Mouse (Mus musculus): ENCODE data around the gene Mtnr1b. TPM values are rescaled to one million over a fixed set of nuclear protein-coding genes. Genes with fewer than 3 reads are reported as not detected.

Gene Mtnr1b
- total and polyA plus RNA-seq, 3 experiments, result not detected

DNA sequence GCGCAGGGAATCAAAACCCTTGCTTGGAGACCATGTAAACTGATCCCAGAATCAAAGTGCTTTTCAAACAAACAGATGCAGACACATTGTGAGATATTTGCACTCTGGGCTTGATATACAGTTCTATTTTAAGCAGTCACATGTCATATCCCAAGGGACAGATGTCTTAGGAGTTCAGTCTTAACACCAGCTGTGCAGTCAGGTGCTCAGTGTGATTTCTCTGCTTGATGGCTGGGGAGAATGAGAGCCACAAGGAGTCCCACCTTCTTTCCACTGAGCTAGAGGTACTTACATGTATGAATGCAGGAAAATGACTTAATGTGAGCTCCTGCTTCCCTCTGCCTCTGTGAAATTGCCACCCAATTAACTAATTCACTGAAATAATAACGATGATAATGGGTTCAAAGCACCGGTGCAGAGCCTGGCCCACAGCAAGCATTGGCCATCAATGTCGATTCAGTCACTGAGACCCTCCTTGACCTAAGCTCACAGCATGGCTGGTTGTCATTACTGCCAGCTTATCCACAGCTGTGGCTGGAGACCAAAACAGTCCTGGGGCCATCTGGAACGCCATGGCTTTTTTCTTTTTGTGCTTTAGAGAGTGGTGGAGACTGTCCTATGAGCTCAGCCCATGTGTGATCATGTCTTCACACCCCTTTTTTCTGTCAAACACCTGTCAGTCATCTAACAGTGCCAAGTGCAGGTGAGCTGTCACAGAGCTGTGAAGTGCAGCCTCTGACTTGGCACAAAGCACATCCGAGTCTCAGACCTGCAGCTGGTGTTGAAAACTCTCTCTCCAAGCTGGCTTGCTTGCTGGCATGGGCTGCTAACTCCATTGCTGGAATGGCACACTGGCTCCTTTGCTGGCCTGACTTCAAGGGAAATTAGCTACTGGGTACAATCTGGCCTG lies 61.1 kb downstream of the Mtnr1b start:
- intact Hi-C loops (cut with DNase I), result no loop called here
- WGBS, result 40% methylated on average over 6 of the region's 6 CpGs
- H3K27me3 ChIP-seq (ENCODE audit: control insufficient read depth, insufficient read depth, low read length), result no peaks in the 10 kb centered on the region

DNA sequence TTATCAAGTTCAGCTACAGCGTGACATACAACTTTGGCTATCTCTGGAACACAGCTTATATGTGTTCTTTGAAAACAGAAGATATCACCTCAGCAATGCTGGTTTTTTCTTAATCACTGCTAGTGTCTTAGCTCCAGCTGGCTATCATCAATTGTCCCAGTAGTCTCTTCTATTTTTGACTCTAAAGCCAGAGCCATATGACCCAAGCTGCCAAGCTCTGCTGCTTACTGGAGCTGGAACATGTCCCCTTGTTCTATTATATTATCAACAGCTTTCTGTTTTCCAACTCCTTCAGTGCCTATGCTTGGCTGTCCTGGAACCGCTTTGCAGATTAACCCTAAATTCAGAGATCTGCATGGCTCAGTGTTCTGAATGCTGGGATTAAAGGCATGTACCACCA lies 70.1 kb downstream of the Mtnr1b start:
- peak in 1 of 2 experiments; percentile 21 for DNase-seq
- Histone ChIP-seq H3K4me1 (ENCODE audit: control insufficient read depth, insufficient read depth, low read length) (peaks cover 2% of the 10 kb centered on the region; the same call in 1 of the 2 replicates), H3K4me3 (no peak overlapping the region), H3K9ac (ENCODE audit: low read depth, low read length) (no peak overlapping the region), H3K36me3 (ENCODE audit: control insufficient read depth, insufficient read depth, low read length) (no peaks in the 10 kb centered on the region), H3K79me2 (replicated peaks; ENCODE audit: control insufficient read depth, insufficient read depth, low read length) (no peaks in the 10 kb centered on the region), H3K27me3 (ENCODE audit: control insufficient read depth, insufficient read depth, low read length) (no peaks in the 10 kb centered on the region), H3K27ac (peak overlapping the region; percentile 17; the same call in 1 of the 2 replicates)
- WGBS, result 35% methylated on average over 2 of the region's 2 CpGs
- TF ChIP-seq EP300 (IDR thresholded peaks at IDR 0.05; ENCODE audit: insufficient read depth, low read depth, low read length), result no peak
- no peak for TF ChIP-seq CTCF (IDR thresholded peaks at IDR 0.05)
- no peak for TF ChIP-seq POLR2A (IDR thresholded peaks at IDR 0.05; ENCODE audit: insufficient read depth, low read depth, low read length)
- intact Hi-C loops (cut with DNase I), result no loop called here

More for the DNA sequence above, 61.1 kb downstream of the Mtnr1b start:
- Histone ChIP-seq H3K4me3 (no peak overlapping the region), H3K27ac (peak overlapping the region; percentile 36; the same call in 1 of the 2 replicates), H3K36me3 (ENCODE audit: control insufficient read depth, insufficient read depth, low read length) (no peaks in the 10 kb centered on the region), H3K9ac (ENCODE audit: low read depth, low read length) (no peak overlapping the region), H3K79me2 (replicated peaks; ENCODE audit: control insufficient read depth, insufficient read depth, low read length) (no peaks in the 10 kb centered on the region), H3K4me1 (ENCODE audit: control insufficient read depth, insufficient read depth, low read length) (peaks cover 4% of the 10 kb centered on the region)
- DNase-seq, result peak; percentile 41 to 74
- TF ChIP-seq EP300 (IDR thresholded peaks at IDR 0.05; ENCODE audit: insufficient read depth, low read depth, low read length), result peak; percentile 77
- no peak for TF ChIP-seq CTCF (IDR thresholded peaks at IDR 0.05)

DNA sequence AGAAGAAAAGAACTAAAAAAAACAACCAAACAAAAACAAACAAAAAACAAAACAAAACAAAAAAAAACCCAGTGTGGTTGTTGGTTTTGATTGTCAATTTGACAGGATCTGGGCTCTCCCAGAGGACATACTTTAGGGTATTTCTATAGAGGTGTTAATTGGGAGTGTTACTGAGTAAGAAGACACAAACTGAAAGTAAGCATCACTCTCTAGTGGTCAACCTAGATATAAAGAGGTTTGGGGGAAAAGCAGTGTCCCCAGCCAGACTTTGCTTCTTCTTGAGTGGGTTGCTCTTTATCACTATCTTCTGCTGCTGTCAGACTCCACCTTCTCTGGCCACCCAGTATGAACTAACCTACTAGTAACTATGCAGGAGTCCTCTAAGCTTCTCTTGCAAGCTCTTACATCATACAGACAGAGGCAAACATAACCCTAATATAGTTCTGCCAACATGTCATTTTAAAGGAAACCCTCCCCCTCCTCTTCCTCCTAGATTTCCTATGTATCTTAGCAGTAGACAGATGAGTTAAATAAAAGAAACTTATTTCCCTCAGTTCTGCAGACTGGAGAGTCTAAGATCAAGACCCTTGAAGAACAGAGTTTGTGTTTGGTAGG lies 71.8 kb downstream of the Mtnr1b start:
- TF ChIP-seq POLR2A (IDR thresholded peaks at IDR 0.05; ENCODE audit: insufficient read depth, low read depth, low read length) (no peak), CTCF (IDR thresholded peaks at IDR 0.05) (no peak), EP300 (IDR thresholded peaks at IDR 0.05; ENCODE audit: insufficient read depth, low read depth, low read length) (no peak)
- H3K27me3 ChIP-seq (ENCODE audit: control insufficient read depth, insufficient read depth, low read length), result no peaks in the 10 kb centered on the region
- no peaks in the 10 kb centered on the region for H3K79me2 ChIP-seq (replicated peaks; ENCODE audit: control insufficient read depth, insufficient read depth, low read length)
- H3K36me3 ChIP-seq (ENCODE audit: control insufficient read depth, insufficient read depth, low read length), result no peaks in the 10 kb centered on the region
- peaks cover 2% of the 10 kb centered on the region; the same call in 1 of the 2 replicates for H3K4me1 ChIP-seq (ENCODE audit: control insufficient read depth, insufficient read depth, low read length)
- H3K4me3 ChIP-seq, result no peak overlapping the region
- H3K9ac ChIP-seq (ENCODE audit: low read depth, low read length), result no peak overlapping the region
- no peak for DNase-seq
- H3K27ac ChIP-seq, result no peak overlapping the region
- intact Hi-C loops (cut with DNase I), result no loop called here

DNA sequence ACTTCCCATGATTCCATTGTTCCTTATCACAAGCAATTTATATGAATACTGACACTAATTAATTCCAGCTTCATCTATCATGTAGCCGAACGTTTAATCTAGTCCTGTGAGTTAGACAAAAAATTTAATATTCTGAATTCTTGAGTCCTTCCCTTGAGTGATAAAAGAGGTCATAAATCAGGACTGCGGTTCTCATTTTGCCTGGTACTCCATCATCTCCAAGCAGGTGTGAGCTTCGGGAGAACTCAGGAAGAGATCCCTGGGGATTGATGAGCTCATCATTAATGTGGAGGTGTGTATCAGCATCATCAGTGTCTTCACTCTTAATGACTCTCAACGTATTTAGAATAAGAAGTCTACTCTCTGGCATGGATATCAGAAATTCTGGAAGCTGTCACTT lies 74.0 kb downstream of the Mtnr1b start:
- H3K27ac ChIP-seq, result no peak overlapping the region
- no peaks in the 10 kb centered on the region for H3K36me3 ChIP-seq (ENCODE audit: control insufficient read depth, insufficient read depth, low read length)
- intact Hi-C loops (cut with DNase I), result no loop called here
- no peak overlapping the region for H3K4me3 ChIP-seq
- H3K79me2 ChIP-seq (replicated peaks; ENCODE audit: control insufficient read depth, insufficient read depth, low read length), result no peaks in the 10 kb centered on the region
- WGBS, result 81% methylated on average over 5 of the region's 5 CpGs
- H3K27me3 ChIP-seq (ENCODE audit: control insufficient read depth, insufficient read depth, low read length), result no peaks in the 10 kb centered on the region
- no peak for TF ChIP-seq POLR2A (IDR thresholded peaks at IDR 0.05; ENCODE audit: insufficient read depth, low read depth, low read length)
- no peak for TF ChIP-seq EP300 (IDR thresholded peaks at IDR 0.05; ENCODE audit: insufficient read depth, low read depth, low read length)
- TF ChIP-seq CTCF (IDR thresholded peaks at IDR 0.05), result no peak
- no peak overlapping the region for H3K9ac ChIP-seq (ENCODE audit: low read depth, low read length)
- no peak for DNase-seq
- peaks cover 2% of the 10 kb centered on the region; the same call in 1 of the 2 replicates for H3K4me1 ChIP-seq (ENCODE audit: control insufficient read depth, insufficient read depth, low read length)

DNA sequence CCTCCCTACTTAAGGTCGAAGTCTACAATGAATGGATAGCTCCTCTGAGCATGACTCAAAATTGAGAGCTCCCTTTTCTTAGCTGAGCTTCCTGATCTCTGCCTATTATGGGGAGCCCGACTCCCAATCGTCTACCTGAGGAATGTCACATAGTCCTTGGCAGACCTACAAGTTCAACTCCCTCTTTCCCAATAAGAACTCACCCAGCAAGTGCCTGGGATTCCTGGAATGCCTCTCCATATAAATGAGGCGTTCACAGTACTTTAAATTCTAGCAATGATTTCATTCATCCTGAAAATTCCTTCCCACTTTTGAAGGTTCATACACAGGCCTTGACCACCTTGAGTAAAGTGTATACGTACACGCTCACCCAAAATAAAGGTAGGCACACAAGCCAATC lies 79.9 kb downstream of the Mtnr1b start:
- H3K36me3 ChIP-seq (ENCODE audit: control insufficient read depth, insufficient read depth, low read length), result no peaks in the 10 kb centered on the region
- no peak overlapping the region for H3K4me3 ChIP-seq
- H3K27ac ChIP-seq, result no peak overlapping the region
- WGBS, result 67% methylated on average over 6 of the region's 6 CpGs
- no peaks in the 10 kb centered on the region for H3K79me2 ChIP-seq (replicated peaks; ENCODE audit: control insufficient read depth, insufficient read depth, low read length)
- H3K27me3 ChIP-seq (ENCODE audit: control insufficient read depth, insufficient read depth, low read length), result no peaks in the 10 kb centered on the region
- TF ChIP-seq EP300 (IDR thresholded peaks at IDR 0.05; ENCODE audit: insufficient read depth, low read depth, low read length) (no peak), POLR2A (IDR thresholded peaks at IDR 0.05; ENCODE audit: insufficient read depth, low read depth, low read length) (no peak), CTCF (IDR thresholded peaks at IDR 0.05) (no peak)
- no peak overlapping the region for H3K9ac ChIP-seq (ENCODE audit: low read depth, low read length)
- DNase-seq, result no peak
- H3K4me1 ChIP-seq (ENCODE audit: control insufficient read depth, insufficient read depth, low read length), result no peaks in the 10 kb centered on the region
- intact Hi-C loops (cut with DNase I), result no loop called here

DNA sequence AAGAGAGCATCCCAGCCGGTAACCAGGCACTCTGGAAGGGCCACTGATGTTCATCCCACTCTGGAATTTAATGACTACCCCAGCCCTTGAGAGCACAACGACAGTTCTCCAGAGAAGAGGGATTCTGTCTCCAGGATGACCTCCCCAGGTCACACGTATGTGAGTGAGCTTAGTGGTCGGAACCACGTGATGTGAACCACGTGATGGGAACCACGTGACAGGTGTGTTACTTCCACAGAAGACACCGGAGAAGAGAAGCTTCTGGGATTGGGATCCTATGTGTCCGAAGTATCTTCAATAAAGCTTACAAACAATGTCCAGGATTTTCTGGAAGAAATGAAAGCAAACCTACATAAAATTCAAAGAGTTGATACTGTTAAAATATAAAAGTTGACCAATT lies 82.3 kb downstream of the Mtnr1b start:
- no peaks in the 10 kb centered on the region for H3K27me3 ChIP-seq (ENCODE audit: control insufficient read depth, insufficient read depth, low read length)
- H3K4me3 ChIP-seq, result no peak overlapping the region
- H3K4me1 ChIP-seq (ENCODE audit: control insufficient read depth, insufficient read depth, low read length), result no peaks in the 10 kb centered on the region
- no peak for DNase-seq
- intact Hi-C loops (cut with DNase I), result no loop called here
- H3K79me2 ChIP-seq (replicated peaks; ENCODE audit: control insufficient read depth, insufficient read depth, low read length), result no peaks in the 10 kb centered on the region
- WGBS, result 84% methylated on average over 9 of the region's 9 CpGs
- no peak for TF ChIP-seq POLR2A (IDR thresholded peaks at IDR 0.05; ENCODE audit: insufficient read depth, low read depth, low read length)
- no peak overlapping the region for H3K27ac ChIP-seq
- H3K9ac ChIP-seq (ENCODE audit: low read depth, low read length), result no peak overlapping the region
- H3K36me3 ChIP-seq (ENCODE audit: control insufficient read depth, insufficient read depth, low read length), result no peaks in the 10 kb centered on the region

Measured in heart, adult 2 months (tissue).